7 mouse cellular contexts compared by ENCODE assay signal in genomic region chr2:167634338-167634770, GRCm38 (mm10). TPM values are rescaled to one million over a fixed set of nuclear protein-coding genes. Genes with fewer than 3 reads are reported as not detected.
A peak's percentile ranks its signal among the peaks of the same experiment; 100 is the strongest.
DNase-seq lines count a peak whose midpoint lies in the region; ATAC-seq lines count a peak whose summit lies in the region.

No protein-coding gene starts in this region.

- H3K9ac ChIP-seq in embryonic facial prominence, embryonic 11.5 days (replicated peaks; ENCODE audit: low read length) = peak overlapping the region; percentile 10; the same call in 1 of the 2 replicates
- H3K9ac ChIP-seq in midbrain, embryonic 13.5 days (replicated peaks) = 0 out of 2 replicates have a peak overlapping the region, but pooled peaks have one; percentile 39

- peak overlapping the region; percentile 41 for H3K4me2 ChIP-seq in embryonic facial prominence, embryonic 11.5 days (ENCODE audit: low read depth, low read length)
- peak overlapping the region; percentile 49 for H3K4me2 ChIP-seq in midbrain, embryonic 13.5 days (replicated peaks)

- no peak; the same call in 1 of the 2 replicates for ATAC-seq in embryonic facial prominence, embryonic 11.5 days (replicated peaks; ENCODE audit: insufficient number of reproducible peaks, low FRiP score, low TSS enrichment, low read depth)
- peak; percentile 81 for ATAC-seq in granulocyte monocyte progenitor cell, adult 5-6 weeks (replicated peaks; ENCODE audit: poor library complexity, severe bottlenecking)
- ATAC-seq in midbrain, embryonic 13.5 days = peak; percentile 62

- H3K27me3 ChIP-seq in embryonic facial prominence, embryonic 11.5 days (ENCODE audit: control insufficient read depth, insufficient read depth, low read length) = no peaks in the 10 kb centered on the region
- no peaks in the 10 kb centered on the region for H3K27me3 ChIP-seq in limb, embryonic 10.5 days (ENCODE audit: low read depth, poor library complexity, severe bottlenecking)
- no peaks in the 10 kb centered on the region for H3K27me3 ChIP-seq in midbrain, embryonic 13.5 days

- peak overlapping the region; percentile 12; the same call in 1 of the 2 replicates for H3K4me3 ChIP-seq in embryonic facial prominence, embryonic 11.5 days (ENCODE audit: low read depth, low read length)
- H3K4me3 ChIP-seq in limb, embryonic 10.5 days = peak overlapping the region; percentile 42
- H3K4me3 ChIP-seq in midbrain, embryonic 13.5 days (replicated peaks) = peak overlapping the region; percentile 27

- DNase-seq in adrenal gland, postnatal 14 days = peak; percentile 98
- peak; percentile 100 for DNase-seq in embryonic facial prominence, embryonic 11.5 days (ENCODE audit: low spot score)
- peak; percentile 97 for DNase-seq in kidney, adult 11 months
- DNase-seq in limb, embryonic 10.5 days (ENCODE audit: low spot score) = peak; percentile 97
- peak; percentile 92 for DNase-seq in spleen, adult 12 weeks (ENCODE audit: low spot score)

- H3K9me3 ChIP-seq in embryonic facial prominence, embryonic 11.5 days (replicated peaks; ENCODE audit: control insufficient read depth, low read length) = no peaks in the 10 kb centered on the region
- no peaks in the 10 kb centered on the region for H3K9me3 ChIP-seq in limb, embryonic 10.5 days (replicated peaks)
- no peaks in the 10 kb centered on the region for H3K9me3 ChIP-seq in midbrain, embryonic 13.5 days

- H3K4me1 ChIP-seq in embryonic facial prominence, embryonic 11.5 days (ENCODE audit: control insufficient read depth, insufficient read depth, low read length) = peaks cover 6% of the 10 kb centered on the region
- peaks cover 43% of the 10 kb centered on the region for H3K4me1 ChIP-seq in limb, embryonic 10.5 days
- H3K4me1 ChIP-seq in midbrain, embryonic 13.5 days (replicated peaks) = peaks cover 38% of the 10 kb centered on the region

- H3K36me3 ChIP-seq in embryonic facial prominence, embryonic 11.5 days (replicated peaks; ENCODE audit: control insufficient read depth, insufficient read depth, low read depth, low read length) = no peaks in the 10 kb centered on the region
- peaks cover 5% of the 10 kb centered on the region; the same call in 1 of the 2 replicates for H3K36me3 ChIP-seq in limb, embryonic 10.5 days
- no peaks in the 10 kb centered on the region for H3K36me3 ChIP-seq in midbrain, embryonic 13.5 days

- under 1% methylated on average over 15 of the region's 15 CpGs for WGBS in embryonic facial prominence, embryonic 11.5 days
- WGBS in limb, embryonic 10.5 days = under 1% methylated on average over 15 of the region's 15 CpGs
- WGBS in midbrain, embryonic 13.5 days = under 1% methylated on average over 15 of the region's 15 CpGs

- H3K27ac ChIP-seq in embryonic facial prominence, embryonic 11.5 days (replicated peaks; ENCODE audit: low read depth, low read length) = no peak overlapping the region
- H3K27ac ChIP-seq in limb, embryonic 10.5 days = peak overlapping the region; percentile 78
- H3K27ac ChIP-seq in midbrain, embryonic 13.5 days = peak overlapping the region; percentile 49

RNA-seq across cellular contexts. Expression of gene Ube2v1, which starts 2.5 kb away (rescaled TPM):
- 172 and 174 TPM in 2 replicates for total RNA-seq in adrenal gland, postnatal 14 days (2021)
- 223 and 235 TPM in 2 replicates for polyA plus RNA-seq in embryonic facial prominence, embryonic 11.5 days (2014; fragmentation: Nextera tagmentation; extraction: Ambion mirVana)
- total RNA-seq in granulocyte monocyte progenitor cell, adult 5-6 weeks (2014; fragmentation: Nextera tagmentation) = 112 and 155 TPM in 2 replicates
- total RNA-seq in granulocyte monocyte progenitor cell, adult 5-6 weeks (2017) = 49.7 and 50.5 TPM in 2 replicates
- 375 and 404 TPM in 2 replicates for polyA plus RNA-seq in limb, embryonic 10.5 days (2016; fragmentation: Nextera tagmentation; extraction: Ambion mirVana)
- 298 and 301 TPM in 2 replicates for polyA plus RNA-seq in midbrain, embryonic 13.5 days (2015; fragmentation: Nextera tagmentation; extraction: Ambion mirVana)

RNA-seq across cellular contexts. Expression of gene Gm20431, which starts 26.9 kb away (rescaled TPM):
- 19.2 and 23.8 TPM in 2 replicates for total RNA-seq in adrenal gland, postnatal 14 days (2021)
- polyA plus RNA-seq in embryonic facial prominence, embryonic 11.5 days (2014; fragmentation: Nextera tagmentation; extraction: Ambion mirVana) = 5.2 and 5.6 TPM in 2 replicates
- total RNA-seq in granulocyte monocyte progenitor cell, adult 5-6 weeks (2014; fragmentation: Nextera tagmentation) = 4.6 and 11.6 TPM in 2 replicates
- total RNA-seq in granulocyte monocyte progenitor cell, adult 5-6 weeks (2017) = not detected in 2 replicates
- 1.0 and 4.0 TPM in 2 replicates for polyA plus RNA-seq in limb, embryonic 10.5 days (2016; fragmentation: Nextera tagmentation; extraction: Ambion mirVana)
- polyA plus RNA-seq in midbrain, embryonic 13.5 days (2015; fragmentation: Nextera tagmentation; extraction: Ambion mirVana) = 9.8 and 11.2 TPM in 2 replicates

RNA-seq across cellular contexts. Expression of gene Cebpb, which starts 54.4 kb away (rescaled TPM):
- 358 and 403 TPM in 2 replicates for total RNA-seq in adrenal gland, postnatal 14 days (2021)
- 3.1 and 4.4 TPM in 2 replicates for polyA plus RNA-seq in embryonic facial prominence, embryonic 11.5 days (2014; fragmentation: Nextera tagmentation; extraction: Ambion mirVana)
- 11.8 and 15.7 TPM in 2 replicates for total RNA-seq in granulocyte monocyte progenitor cell, adult 5-6 weeks (2014; fragmentation: Nextera tagmentation)
- 17.8 and 27.5 TPM in 2 replicates for total RNA-seq in granulocyte monocyte progenitor cell, adult 5-6 weeks (2017)
- polyA plus RNA-seq in limb, embryonic 10.5 days (2016; fragmentation: Nextera tagmentation; extraction: Ambion mirVana) = 1.2 and 2.2 TPM in 2 replicates
- 0.20 TPM in 1 of 2 replicates, not detected in the other for polyA plus RNA-seq in midbrain, embryonic 13.5 days (2015; fragmentation: Nextera tagmentation; extraction: Ambion mirVana)

RNA-seq across cellular contexts. Expression of gene Tmem189, which starts 55.3 kb away (rescaled TPM):
- total RNA-seq in adrenal gland, postnatal 14 days (2021) = 30.7 and 37.5 TPM in 2 replicates
- 31.9 and 34.1 TPM in 2 replicates for polyA plus RNA-seq in embryonic facial prominence, embryonic 11.5 days (2014; fragmentation: Nextera tagmentation; extraction: Ambion mirVana)
- total RNA-seq in granulocyte monocyte progenitor cell, adult 5-6 weeks (2014; fragmentation: Nextera tagmentation) = 24.7 and 28.9 TPM in 2 replicates
- total RNA-seq in granulocyte monocyte progenitor cell, adult 5-6 weeks (2017) = 13.4 and 13.6 TPM in 2 replicates
- 41.9 and 43.2 TPM in 2 replicates for polyA plus RNA-seq in limb, embryonic 10.5 days (2016; fragmentation: Nextera tagmentation; extraction: Ambion mirVana)
- 27.1 and 28.0 TPM in 2 replicates for polyA plus RNA-seq in midbrain, embryonic 13.5 days (2015; fragmentation: Nextera tagmentation; extraction: Ambion mirVana)
